Mouse (Mus musculus): Measurements from ENCODE around the gene Nipsnap1.

- TF ChIP-seq EP300 (IDR thresholded peaks at IDR 0.05; ENCODE audit: low read depth in 1 of 2, low read length in 2 of 2) = peak; percentile 63 to 76
- TF ChIP-seq CTCF (IDR thresholded peaks at IDR 0.05 in 2 of 3, conservative IDR thresholded peaks at IDR 0.05 in 1 of 3; ENCODE audit: control insufficient read depth in 1 of 3, insufficient read depth in 1 of 3, low read depth in 2 of 3, low read length in 3 of 3, poor library complexity in 1 of 3, severe bottlenecking in 1 of 3) = no peak
- no peak for TF ChIP-seq TBP (IDR thresholded peaks at IDR 0.05; ENCODE audit: low read depth, low read length)
- no peak for TF ChIP-seq NELFE (IDR thresholded peaks at IDR 0.05; ENCODE audit: low read depth, low read length)
- TF ChIP-seq POLR2A (IDR thresholded peaks at IDR 0.05; ENCODE audit: control insufficient read depth in 1 of 2, insufficient read depth in 1 of 2, low read depth in 1 of 2, low read length in 2 of 2, poor library complexity in 1 of 2) = no peak
- TF ChIP-seq SIN3A (IDR thresholded peaks at IDR 0.05; ENCODE audit: low read length) = peak; percentile 58
- no peak for TF ChIP-seq RAD21 (IDR thresholded peaks at IDR 0.05; ENCODE audit: low read depth, low read length)
- TF ChIP-seq USF1 (IDR thresholded peaks at IDR 0.05; ENCODE audit: low read depth, low read length) = no peak
- no peak for TF ChIP-seq E2F4 (IDR thresholded peaks at IDR 0.05; ENCODE audit: borderline replicate concordance, low read depth, low read length)
- peak; percentile 65 for TF ChIP-seq RCOR1 (IDR thresholded peaks at IDR 0.05; ENCODE audit: low read depth, low read length)
Measured at GRCm38 (mm10) chr11:4831066-4831465, 42.7 kb upstream of the Nipsnap1 start.
